Mouse (Mus musculus): ENCODE data around the gene Iyd.

The Iyd gene

GRCm38 (mm10) chr10:3549384-3549783 is 9.3 kb downstream of the Iyd start:
- DNase-seq (ENCODE audit: low read depth, low spot score): no peak

GRCm38 (mm10) chr10:3555128-3555527 is 15.1 kb downstream of the Iyd start:
- DNase-seq (ENCODE audit: low read depth, low spot score): no peak

GRCm38 (mm10) chr10:3556538-3556937 is 16.5 kb downstream of the Iyd start:
- DNase-seq (ENCODE audit: low read depth, low spot score): no peak

- DNase-seq (ENCODE audit: low read depth, low spot score): no peak
Measured at GRCm38 (mm10) chr10:3559136-3559535, 19.1 kb downstream of the Iyd start.

- DNase-seq (ENCODE audit: low read depth, low spot score): no peak
Measured at GRCm38 (mm10) chr10:3562165-3562564, 22.1 kb downstream of the Iyd start.

GRCm38 (mm10) chr10:3565126-3565525 is 25.1 kb downstream of the Iyd start:
- no peak for DNase-seq (ENCODE audit: low read depth, low spot score)

- no peak for DNase-seq (ENCODE audit: low read depth, low spot score)
Measured at GRCm38 (mm10) chr10:3567821-3568220, 27.8 kb downstream of the Iyd start.

- DNase-seq (ENCODE audit: low read depth, low spot score): peak; percentile 62
Measured at GRCm38 (mm10) chr10:3572723-3573649, 32.9 kb downstream of the Iyd start.

- DNase-seq (ENCODE audit: low read depth, low spot score): peak; percentile 47
Measured at GRCm38 (mm10) chr10:3573905-3574500, 34.0 kb downstream of the Iyd start.

- DNase-seq (ENCODE audit: low read depth, low spot score): no peak
Measured at GRCm38 (mm10) chr10:3590632-3591031, 50.6 kb downstream of the Iyd start.

GRCm38 (mm10) chr10:3591790-3592189 is 51.8 kb downstream of the Iyd start:
- DNase-seq (ENCODE audit: low read depth, low spot score): peak; percentile 28

- peak; percentile 68 for DNase-seq (ENCODE audit: low read depth, low spot score)
Measured at GRCm38 (mm10) chr10:3596697-3597096, 56.7 kb downstream of the Iyd start.

GRCm38 (mm10) chr10:3597760-3598159 is 57.7 kb downstream of the Iyd start:
- DNase-seq (ENCODE audit: low read depth, low spot score): no peak
